Mouse (Mus musculus): ENCODE measurements around the gene Zbtb40. TPM values are rescaled to one million over a fixed set of nuclear protein-coding genes. Genes with fewer than 3 reads are reported as not detected.

Gene Zbtb40
- total and polyA plus RNA-seq, 3 experiments = 2.7 to 7.1 (median 6.7) TPM

DNA sequence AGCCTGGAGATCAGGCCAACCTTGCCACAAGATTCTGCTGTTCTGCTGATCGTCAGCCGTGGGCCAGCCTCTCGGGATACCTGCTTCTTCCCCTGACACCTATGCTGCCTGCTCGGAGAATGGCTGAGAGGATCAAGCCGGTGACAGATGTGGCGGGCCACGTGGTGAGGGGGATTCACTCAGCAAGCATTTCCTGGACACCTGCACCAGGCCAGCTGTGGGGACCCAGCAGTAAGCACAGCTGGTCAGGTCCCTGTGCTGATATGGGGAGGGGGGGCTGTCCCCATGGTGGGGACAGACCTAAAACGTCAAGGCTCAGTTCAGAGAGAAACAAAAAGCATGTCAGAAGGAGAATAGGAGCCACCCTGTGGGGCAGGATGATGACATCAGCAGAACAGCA is 79.5 kb downstream of the Zbtb40 start (continued):
- no peak for TF ChIP-seq ZKSCAN1 (IDR thresholded peaks at IDR 0.05; ENCODE audit: borderline replicate concordance, low read depth, low read length)
- TF ChIP-seq POLR2A (IDR thresholded peaks at IDR 0.05; ENCODE audit: low read depth, low read length) = no peak
- no peak for TF ChIP-seq UBTF (IDR thresholded peaks at IDR 0.05; ENCODE audit: low read depth, low read length)
- TF ChIP-seq ZMIZ1 (IDR thresholded peaks at IDR 0.05; ENCODE audit: low read depth, low read length) = no peak
- TF ChIP-seq E2F4 (IDR thresholded peaks at IDR 0.05; ENCODE audit: insufficient replicate concordance, low read depth, low read length) = no peak
- TF ChIP-seq MAX (IDR thresholded peaks at IDR 0.05; ENCODE audit: low read length) = peak; percentile 87
- TF ChIP-seq GABPA (IDR thresholded peaks at IDR 0.05; ENCODE audit: insufficient replicate concordance, low read depth, low read length) = no peak
- no peak for TF ChIP-seq JUN (IDR thresholded peaks at IDR 0.05; ENCODE audit: insufficient read depth, low read depth, low read length)
- no peak for TF ChIP-seq POLR2AphosphoS2 (IDR thresholded peaks at IDR 0.05; ENCODE audit: low read depth, low read length)
- TF ChIP-seq USF2 (conservative IDR thresholded peaks at IDR 0.05; ENCODE audit: low read depth, low read length) = 0 out of 2 replicates have a peak, but pooled peaks have one; percentile 8

DNA sequence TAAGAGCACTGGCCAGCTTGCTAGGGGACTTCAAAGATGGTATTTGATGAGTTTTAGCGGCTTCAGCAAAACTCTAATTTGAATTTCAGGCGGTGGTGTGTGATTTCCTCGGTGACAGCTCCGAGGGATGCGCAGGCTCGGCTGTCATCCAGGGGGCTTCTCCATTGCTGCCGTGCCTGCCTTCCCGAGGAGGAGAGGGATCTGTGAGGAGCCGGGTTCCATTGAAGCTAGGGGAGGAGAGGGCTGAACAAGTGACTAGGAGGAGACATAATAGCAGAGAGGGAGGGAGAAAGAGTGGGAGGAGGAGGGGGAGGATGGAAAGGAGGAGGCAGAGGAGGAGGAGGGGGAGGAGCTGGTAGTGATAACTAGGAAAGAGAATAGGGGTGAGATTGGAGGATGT is 81.1 kb downstream of the Zbtb40 start:
- in situ Hi-C loops (cut with MboI; ENCODE audit: low pct_ligation_motif_present, low pct_unique_long_range_greater_than_20kb, low sequenced_read_pairs) (loop anchor here (5.0 kb wide), 1 partner anchor 35 kb away; no protein-coding TSS in a partner anchor), dilution Hi-C loops (cut with MboI; ENCODE audit: extremely low pct_ligation_motif_present, extremely low pct_unique_long_range_greater_than_20kb, low sequenced_read_pairs) (no loop called here)
- no peak for DNase-seq (ENCODE audit: extremely low read depth)
- TF ChIP-seq ZNF384 (IDR thresholded peaks at IDR 0.05; ENCODE audit: low read depth, low read length) (no peak), MAX (IDR thresholded peaks at IDR 0.05; ENCODE audit: low read length) (no peak), HCFC1 (IDR thresholded peaks at IDR 0.05; ENCODE audit: low read depth, low read length) (no peak), NRF1 (IDR thresholded peaks at IDR 0.05; ENCODE audit: low read depth, low read length) (no peak), POLR2A (IDR thresholded peaks at IDR 0.05; ENCODE audit: low read depth, low read length) (no peak), NELFE (IDR thresholded peaks at IDR 0.05; ENCODE audit: low read depth, low read length) (no peak), MXI1 (IDR thresholded peaks at IDR 0.05; ENCODE audit: low read depth, low read length) (no peak), SIN3A (IDR thresholded peaks at IDR 0.05; ENCODE audit: low read length) (no peak), ZMIZ1 (IDR thresholded peaks at IDR 0.05; ENCODE audit: low read depth, low read length) (no peak), RCOR1 (conservative IDR thresholded peaks at IDR 0.05; ENCODE audit: low read depth, low read length) (no peak), MYC (IDR thresholded peaks at IDR 0.05; ENCODE audit: low read depth, low read length) (no peak), UBTF (IDR thresholded peaks at IDR 0.05; ENCODE audit: low read depth, low read length) (no peak), EP300 (IDR thresholded peaks at IDR 0.05; ENCODE audit: low read length) (no peak), POLR2AphosphoS2 (IDR thresholded peaks at IDR 0.05; ENCODE audit: low read depth, low read length) (no peak), MAFK (IDR thresholded peaks at IDR 0.05; ENCODE audit: insufficient replicate concordance, low read length) (no peak), MEF2A (IDR thresholded peaks at IDR 0.05; ENCODE audit: borderline replicate concordance, low read depth, low read length) (no peak)
- peaks cover 5% of the 10 kb centered on the region for H3K9me3 ChIP-seq (replicated peaks; ENCODE audit: low read length)
- H3K27ac ChIP-seq (ENCODE audit: insufficient read depth, low read depth) = no peak overlapping the region
- H3K4me1 ChIP-seq (ENCODE audit: control insufficient read depth in 1 of 2, insufficient read depth in 2 of 2) = peaks cover 11 to 24% of the 10 kb centered on the region in 2 experiments
- no peaks in the 10 kb centered on the region for H3K79me2 ChIP-seq (replicated peaks; ENCODE audit: control insufficient read depth, extremely low read depth, insufficient read depth, poor library complexity, severe bottlenecking)
- peaks cover 89% of the 10 kb centered on the region for H3K27me3 ChIP-seq (replicated peaks)
- H3K4me3 ChIP-seq (replicated peaks in 1 of 3; ENCODE audit: low read depth in 2 of 3, low read length in 2 of 3, poor library complexity in 1 of 3) = no peak overlapping the region
- no peak overlapping the region for H3K4me2 ChIP-seq (ENCODE audit: insufficient read depth, low read depth, poor library complexity, severe bottlenecking)
- no peaks in the 10 kb centered on the region for H3K36me3 ChIP-seq (replicated peaks in 1 of 2; ENCODE audit: control insufficient read depth in 1 of 2, insufficient read depth in 1 of 2, low read length in 1 of 2)
- no peak overlapping the region for H3K9ac ChIP-seq (ENCODE audit: insufficient read depth, low read depth)

All from CH12.LX (cell line).